Mouse (Mus musculus) heart, postnatal 4 days (tissue): ENCODE measurements around the gene Cabp1. TPM values are rescaled to one million over a fixed set of nuclear protein-coding genes. Genes with fewer than 3 reads are reported as not detected.
"Not testable (repeated sequence)": the region's sequence is repeated elsewhere in the genome, so short reads cannot be mapped to it uniquely, and the experiment has no call there.

Experiments
- DNase-seq: peaks from one replicate; pipeline ENCODE4 v3.0.0; 2021
- total RNA-seq, 2 experiments: library from RNA; stranded (reverse); gene quantifications; 2 replicates each; pipeline ENCODE4 v1.2.3; 2021

Gene Cabp1
- total RNA-seq, 2 experiments from 2014 or later, result 5.5 to 6.6 TPM

GRCm38 (mm10) chr5:115149675-115150459 is 44.3 kb downstream of the Cabp1 start:
- DNase-seq, result no peak

DNA sequence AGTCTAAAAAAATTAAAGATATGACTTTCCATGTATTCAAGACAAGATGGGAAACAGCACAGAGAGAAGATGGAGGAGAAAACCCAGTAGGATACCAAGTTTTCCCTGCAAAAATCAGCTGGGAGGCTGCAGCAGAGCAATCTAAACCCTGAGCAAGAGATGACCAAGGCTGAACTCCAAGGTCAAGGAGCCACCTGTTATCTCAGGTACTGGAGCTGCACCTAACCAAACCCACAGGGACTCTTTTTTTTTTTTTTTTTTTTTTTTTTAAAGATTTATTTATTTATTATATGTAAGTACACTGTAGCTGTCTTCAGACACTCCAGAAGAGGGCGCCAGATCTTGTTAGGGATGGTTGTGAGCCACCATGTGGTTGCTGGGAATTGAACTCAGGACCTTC is 45.3 kb downstream of the Cabp1 start:
- not testable (repeated sequence) for DNase-seq

DNA sequence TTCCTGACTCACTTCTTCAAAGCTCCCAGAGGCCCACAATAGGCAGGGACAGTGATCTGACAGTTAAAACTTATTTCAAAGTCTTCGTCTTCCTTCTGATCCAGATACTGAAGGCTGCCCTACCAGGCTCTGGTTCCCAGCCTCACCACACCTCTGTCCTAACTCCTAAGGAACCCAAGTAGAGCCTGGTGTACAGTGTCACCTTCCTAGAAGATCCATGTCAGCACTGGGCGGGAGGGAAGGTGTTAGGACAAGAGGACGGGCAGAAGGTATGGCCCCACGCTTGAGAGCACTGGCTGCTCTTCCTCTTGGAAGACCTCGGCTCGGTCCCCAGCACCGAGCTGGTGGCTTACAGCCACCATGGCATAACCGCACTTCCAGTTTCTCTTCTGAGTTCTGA is 45.8 kb downstream of the Cabp1 start:
- no peak for DNase-seq

- no peak for DNase-seq
These were observed 46.8 kb downstream of the Cabp1 start for GRCm38 (mm10) chr5:115147388-115147787.

- no peak for DNase-seq
These were observed 47.4 kb downstream of the Cabp1 start for GRCm38 (mm10) chr5:115146747-115147130.

DNA sequence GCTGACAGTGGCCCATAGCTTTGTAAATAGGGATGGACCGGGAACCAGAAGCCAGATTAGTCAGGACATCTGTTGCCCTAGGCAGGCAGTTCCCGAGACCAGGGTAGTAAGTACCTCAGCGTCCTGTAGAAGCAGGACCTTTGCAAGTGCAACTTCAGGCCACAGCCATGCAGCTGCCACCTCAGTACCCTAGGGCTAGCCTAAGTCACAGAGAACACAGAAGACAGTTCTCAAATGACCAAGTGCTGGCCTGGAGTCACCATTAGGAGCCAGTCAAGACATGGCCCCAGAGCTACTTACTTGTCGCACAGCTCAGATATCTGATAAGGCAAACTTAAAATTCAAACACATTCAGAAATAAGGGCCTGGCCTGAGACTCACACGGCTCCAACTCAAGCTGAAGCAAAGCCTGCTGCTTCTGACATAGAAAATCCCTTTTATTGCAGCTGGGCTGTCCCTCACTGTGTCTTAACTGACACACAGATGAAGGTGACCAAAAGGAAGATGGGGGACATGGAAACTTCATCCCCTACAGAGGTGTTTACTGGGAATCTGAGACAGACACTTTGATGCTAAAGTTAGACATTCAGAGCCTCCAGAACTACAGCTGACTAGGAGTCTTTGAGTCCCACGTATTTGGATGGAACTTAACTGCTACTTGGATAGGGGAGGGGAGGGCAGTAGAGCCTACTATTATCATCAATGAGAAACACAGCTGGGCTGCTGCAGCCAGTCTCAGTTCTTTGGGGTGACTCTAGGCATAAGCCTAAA is 48.0 kb downstream of the Cabp1 start:
- peak; percentile 3 for DNase-seq

- DNase-seq, result no peak
These were observed 48.8 kb downstream of the Cabp1 start for GRCm38 (mm10) chr5:115145253-115145968.

- no peak for DNase-seq
These were observed 49.7 kb downstream of the Cabp1 start for GRCm38 (mm10) chr5:115144471-115144870.

DNA sequence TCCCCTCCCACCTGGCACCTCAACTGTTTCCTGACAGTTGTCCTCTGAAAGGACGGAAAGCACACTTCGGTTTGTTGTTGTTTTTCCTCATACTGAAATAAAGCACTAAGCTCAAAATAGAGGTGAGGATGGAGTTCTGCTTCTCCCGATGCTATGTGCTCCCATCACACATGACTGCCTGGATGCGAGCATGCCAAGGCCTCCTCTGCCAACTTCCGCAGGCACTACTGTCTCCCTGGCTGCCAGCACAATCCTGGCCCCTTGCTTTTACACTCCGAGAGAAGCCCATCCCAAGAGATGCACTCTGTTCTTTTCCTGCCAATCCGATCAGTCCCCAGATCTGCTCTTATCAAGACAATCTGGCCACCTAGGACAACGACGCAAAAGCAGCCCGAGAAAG is 50.6 kb downstream of the Cabp1 start:
- DNase-seq, result no peak

GRCm38 (mm10) chr5:115142166-115142697 is 51.9 kb downstream of the Cabp1 start:
- DNase-seq, result no peak

- no peak for DNase-seq
These were observed 53.5 kb downstream of the Cabp1 start for GRCm38 (mm10) chr5:115140726-115141125.

DNA sequence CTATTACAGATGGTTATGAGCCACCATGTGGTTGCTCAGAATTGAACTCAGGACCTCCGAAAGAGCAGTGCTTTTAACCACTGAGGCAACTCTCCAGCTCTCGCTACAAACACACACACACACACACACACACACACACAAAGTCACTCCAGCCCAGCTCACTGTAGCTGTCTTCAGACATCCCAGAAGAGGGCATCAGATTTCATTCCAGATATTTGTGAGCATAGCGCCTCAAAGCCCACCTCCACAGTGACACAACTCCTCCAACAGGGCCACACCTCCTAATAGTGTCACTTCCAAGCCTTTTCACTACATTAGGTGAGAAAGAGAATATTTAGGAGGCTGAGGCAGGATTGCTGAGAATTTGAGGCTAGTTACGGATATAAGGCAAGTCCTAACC is 55.1 kb downstream of the Cabp1 start:
- DNase-seq, result no peak

GRCm38 (mm10) chr5:115134234-115135165 is 59.7 kb downstream of the Cabp1 start, which contains the start of gene Unc119b:
TSS of gene Unc119b (minus strand) at chr5:115134975.
- peak; percentile 92 for DNase-seq

DNA sequence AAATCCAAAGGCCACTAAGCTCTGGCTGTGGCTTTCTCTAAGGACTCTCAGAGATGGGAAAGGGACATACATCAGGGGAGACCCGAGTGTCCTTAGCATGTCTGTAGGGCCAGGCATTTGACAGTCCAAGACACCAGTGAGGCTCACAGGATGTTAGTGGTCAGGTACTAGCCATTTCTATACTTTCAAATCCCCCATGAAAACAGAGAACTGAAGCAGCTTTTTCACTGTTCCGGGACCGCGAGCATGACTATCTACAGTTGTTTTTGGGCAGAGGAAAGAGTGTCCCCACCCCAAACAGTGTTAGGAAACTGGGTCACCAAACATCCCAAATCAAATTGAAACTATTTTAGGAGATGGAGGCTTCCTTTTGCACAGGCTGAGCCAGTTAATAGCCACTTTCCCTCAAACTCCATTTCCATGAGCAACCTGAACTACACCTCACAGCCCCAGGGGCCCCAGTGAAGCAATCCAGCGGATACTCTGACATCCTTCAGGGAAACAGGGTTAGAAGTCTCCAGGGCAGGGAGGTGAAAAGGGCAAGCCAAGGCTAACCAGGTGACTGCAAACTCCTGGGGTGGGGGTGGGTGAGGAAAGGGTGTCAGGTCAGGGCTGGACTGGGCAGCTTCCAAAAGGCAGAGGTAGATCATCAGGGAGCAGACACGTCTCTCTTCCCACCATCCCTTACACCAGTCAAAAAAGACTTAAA is 60.7 kb downstream of the Cabp1 start:
- DNase-seq, result no peak

- no peak for DNase-seq
These were observed 61.7 kb downstream of the Cabp1 start for GRCm38 (mm10) chr5:115132465-115132864.

GRCm38 (mm10) chr5:115129328-115129727 is 64.9 kb downstream of the Cabp1 start:
- DNase-seq, result peak; percentile 4

DNA sequence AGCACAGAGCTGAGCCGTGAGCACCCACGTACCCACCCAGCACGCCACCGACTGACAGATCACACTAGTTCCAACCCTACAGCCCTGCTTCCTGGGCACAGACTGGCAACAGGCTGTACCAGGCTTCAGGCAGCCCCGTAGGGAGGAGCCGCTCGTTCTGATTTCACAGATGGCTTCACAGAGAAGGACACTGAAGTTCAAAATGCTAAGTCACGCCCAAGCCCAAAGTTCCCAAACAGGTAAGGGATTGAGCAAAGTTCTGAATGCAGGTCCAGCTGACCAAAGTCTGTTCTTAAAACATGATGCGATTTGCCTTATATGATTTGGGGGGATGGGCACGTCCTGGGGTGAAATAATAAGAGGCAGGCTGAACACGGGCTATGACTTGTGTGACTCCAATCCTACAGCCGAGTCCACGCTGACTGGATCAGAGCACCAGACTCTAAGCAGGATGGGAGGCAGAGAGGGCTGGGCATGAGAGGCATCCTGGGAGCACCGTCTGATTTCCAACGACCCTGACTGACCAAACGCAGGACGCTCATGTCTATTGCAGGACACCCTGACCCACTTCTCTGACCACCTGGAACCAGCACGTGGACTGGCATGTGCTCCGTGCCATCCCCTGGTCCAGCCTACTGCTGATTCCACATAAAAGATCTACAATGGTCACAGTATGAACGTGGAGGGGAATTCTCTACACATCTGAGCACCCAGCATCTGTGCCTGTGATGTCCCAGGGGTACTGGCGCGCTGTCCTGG is 66.6 kb downstream of the Cabp1 start:
- DNase-seq, result no peak

DNA sequence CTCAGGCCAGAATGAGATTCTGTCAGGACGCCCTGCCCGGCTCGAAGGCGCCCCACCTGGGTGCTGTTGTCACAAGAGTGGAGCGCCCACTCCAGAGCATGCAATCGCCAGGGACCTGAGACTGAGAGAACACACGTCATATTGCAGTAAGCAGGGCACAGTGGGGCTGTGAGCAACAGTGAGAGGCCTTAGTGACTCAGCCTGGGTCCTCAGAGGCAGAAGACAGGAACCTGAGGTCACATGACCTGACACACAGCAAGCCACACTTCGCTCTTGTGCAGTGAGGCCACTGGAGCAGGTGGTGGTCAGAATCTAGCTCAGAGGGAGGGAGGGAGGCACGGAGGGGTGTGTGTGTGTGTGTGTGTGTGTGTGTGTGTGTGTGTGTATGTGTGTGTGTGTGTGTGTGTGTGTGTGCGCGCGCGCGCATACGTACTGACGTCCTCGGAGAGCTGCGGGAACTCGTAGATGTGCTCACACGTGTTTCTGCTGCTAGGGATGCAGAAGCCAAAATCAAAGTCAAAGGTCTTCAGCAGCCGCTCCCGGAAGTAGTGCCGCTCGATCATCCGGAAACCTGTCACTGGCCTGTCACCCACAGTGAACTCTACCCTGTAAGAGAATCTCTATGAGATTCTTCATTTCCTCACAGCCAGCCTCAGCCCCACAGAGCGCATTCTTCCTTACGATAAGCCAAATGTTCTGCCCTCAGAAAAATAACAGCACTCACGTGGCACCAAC is 67.4 kb downstream of the Cabp1 start:
- DNase-seq, result no peak

GRCm38 (mm10) chr5:115125211-115125871 is 68.8 kb downstream of the Cabp1 start:
- peak; percentile 90 for DNase-seq
